Mouse (Mus musculus): ENCODE measurements around the gene Soga3.

- TF ChIP-seq CTCF (IDR thresholded peaks at IDR 0.05; ENCODE audit: control insufficient read depth, insufficient read depth, insufficient read length) (no peak), CEBPB (IDR thresholded peaks at IDR 0.05; ENCODE audit: low read depth) (no peak), MYOD1 (IDR thresholded peaks at IDR 0.05; ENCODE audit: control insufficient read depth, insufficient read length, low read depth) (no peak), MYOG (IDR thresholded peaks at IDR 0.05; ENCODE audit: control insufficient read depth, extremely low read depth, insufficient read length) (no peak), MAX (IDR thresholded peaks at IDR 0.05) (no peak), USF1 (IDR thresholded peaks at IDR 0.05; ENCODE audit: low read depth) (no peak), FOSL1 (IDR thresholded peaks at IDR 0.05; ENCODE audit: insufficient read depth, low read length, poor library complexity, severe bottlenecking) (no peak)
Observed at GRCm38 (mm10) chr10:29175656-29176055, 32.0 kb downstream of the Soga3 start.

Data from C2C12 (cell line).